Mouse (Mus musculus) spleen, adult 12 weeks (tissue): ENCODE data around the gene Rem1.
"Not testable (repeated sequence)": the region's sequence is repeated elsewhere in the genome, so short reads cannot be mapped to it uniquely, and the experiment has no call there.

Experiments
- DNase-seq: peaks from one replicate; pipeline ENCODE4 v3.0.0; 2022; ENCODE audit warnings: low spot score

The Rem1 gene

DNA sequence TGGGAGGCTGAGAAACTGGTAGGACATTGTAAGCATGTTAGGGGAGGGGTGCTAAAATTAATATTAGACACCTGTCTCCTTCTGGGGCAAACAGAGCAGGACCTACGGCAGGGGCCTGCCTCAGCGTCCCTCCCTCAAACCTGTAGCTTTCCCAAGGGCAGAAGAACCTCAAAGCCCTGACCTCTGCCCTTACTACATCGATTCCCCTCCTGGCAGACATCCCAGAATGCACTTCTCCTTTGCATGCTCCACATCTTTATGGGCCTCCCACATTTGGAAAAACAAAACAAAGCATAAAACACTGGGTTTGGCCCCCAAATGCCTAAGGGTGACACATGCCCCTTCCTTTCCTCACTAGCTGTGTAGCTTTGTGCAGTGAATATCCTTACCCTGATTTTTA lies 2.5 kb downstream of the Rem1 start:
- no peak for DNase-seq

GRCm38 (mm10) chr2:152629904-152630303 lies 3.2 kb downstream of the Rem1 start:
- no peak for DNase-seq

DNA sequence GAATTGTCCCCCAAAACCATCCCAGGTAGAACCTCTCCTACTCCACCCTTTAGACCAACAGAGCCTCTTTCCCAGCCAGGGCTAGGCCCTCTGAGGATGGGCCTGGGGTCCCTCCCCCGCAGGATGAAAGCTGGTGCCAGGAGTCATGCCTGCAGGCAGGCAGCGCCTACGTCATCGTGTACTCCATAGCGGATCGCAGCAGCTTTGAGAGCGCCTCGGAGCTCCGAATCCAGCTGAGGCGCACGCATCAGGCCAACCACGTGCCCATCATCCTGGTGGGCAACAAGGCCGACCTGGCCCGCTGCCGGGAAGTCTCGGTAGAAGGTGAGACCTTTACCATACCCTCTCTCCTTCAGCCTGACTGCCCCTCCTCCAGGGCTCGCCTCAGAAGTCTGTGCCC lies 6.6 kb downstream of the Rem1 start:
- DNase-seq: no peak

- no peak for DNase-seq
Measured at GRCm38 (mm10) chr2:152634311-152634710, 7.6 kb downstream of the Rem1 start.

DNA sequence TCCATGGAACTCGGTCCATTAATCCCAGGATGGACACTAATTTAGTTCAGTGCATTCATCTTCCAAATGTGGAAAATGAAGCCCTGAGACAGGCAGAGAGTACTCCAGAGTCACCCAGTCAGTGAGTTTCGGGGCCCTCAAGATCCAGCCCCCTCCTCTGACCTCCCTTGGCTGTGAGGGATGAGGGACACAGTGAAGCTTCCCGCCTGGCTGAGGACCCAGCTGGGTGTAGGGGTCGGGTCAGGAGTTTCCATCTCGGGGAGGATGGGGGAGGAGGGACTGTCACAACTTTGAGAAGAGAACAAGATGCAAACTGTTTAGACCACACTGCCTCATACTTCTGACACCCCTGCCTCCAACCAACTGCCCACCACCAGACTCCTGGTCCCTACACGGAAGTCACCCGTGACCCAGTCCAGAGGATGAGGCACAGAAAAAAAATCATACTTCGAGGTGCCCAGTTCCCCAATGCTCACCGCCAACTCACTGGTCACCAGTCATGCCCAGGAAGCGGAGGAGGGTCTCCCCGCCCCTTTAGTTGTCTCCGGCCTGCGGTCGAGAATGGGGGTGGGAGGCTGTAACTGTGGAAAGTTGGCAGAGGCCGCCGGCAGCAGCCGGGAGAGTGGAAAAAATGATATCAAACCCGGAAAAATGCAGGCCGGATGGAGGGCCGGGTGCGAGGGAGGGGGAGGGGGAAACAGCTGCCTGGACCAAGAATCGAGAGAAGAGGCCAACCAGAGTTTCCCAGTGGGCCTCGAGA lies 9.7 kb downstream of the Rem1 start:
- DNase-seq: no peak

DNA sequence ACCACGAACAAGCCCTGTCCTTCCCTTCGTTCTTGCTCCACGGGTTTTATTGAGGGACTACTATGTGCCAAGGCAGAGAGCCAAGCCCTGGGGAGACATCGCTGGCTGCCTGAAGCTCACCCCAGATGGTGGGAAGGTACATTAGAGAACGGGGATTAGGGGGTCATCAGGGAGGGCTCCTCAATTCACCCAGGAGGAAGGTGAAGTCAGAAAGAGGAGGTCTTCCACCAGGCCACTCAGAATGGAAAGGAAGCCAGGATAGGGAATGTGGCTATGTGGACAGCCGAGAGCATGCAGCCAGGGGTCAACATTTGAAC lies 10.2 kb downstream of the Rem1 start:
- no peak for DNase-seq

DNA sequence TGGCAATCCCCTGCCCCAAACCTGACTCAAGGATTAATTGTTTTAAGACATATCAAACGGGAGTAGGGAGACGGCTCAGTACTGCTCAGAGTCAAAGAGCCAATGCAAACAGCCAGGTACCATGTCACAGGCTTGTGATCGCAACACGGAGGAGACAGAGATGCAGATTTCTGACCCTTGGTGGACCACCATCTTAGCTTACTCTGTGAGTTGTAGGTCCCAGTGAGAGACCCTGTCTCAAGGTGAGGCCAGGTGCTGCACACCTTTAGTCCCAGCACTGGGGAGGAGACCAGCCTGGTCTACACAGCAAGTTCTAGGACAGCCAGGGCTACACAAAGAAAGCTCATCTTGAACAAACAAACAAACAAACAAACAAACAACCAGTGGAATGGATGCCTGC lies 10.6 kb downstream of the Rem1 start:
- DNase-seq: no peak

- DNase-seq: no peak
Measured at GRCm38 (mm10) chr2:152638865-152639264, 12.1 kb downstream of the Rem1 start.

GRCm38 (mm10) chr2:152639406-152640113 lies 12.8 kb downstream of the Rem1 start:
- no peak for DNase-seq

DNA sequence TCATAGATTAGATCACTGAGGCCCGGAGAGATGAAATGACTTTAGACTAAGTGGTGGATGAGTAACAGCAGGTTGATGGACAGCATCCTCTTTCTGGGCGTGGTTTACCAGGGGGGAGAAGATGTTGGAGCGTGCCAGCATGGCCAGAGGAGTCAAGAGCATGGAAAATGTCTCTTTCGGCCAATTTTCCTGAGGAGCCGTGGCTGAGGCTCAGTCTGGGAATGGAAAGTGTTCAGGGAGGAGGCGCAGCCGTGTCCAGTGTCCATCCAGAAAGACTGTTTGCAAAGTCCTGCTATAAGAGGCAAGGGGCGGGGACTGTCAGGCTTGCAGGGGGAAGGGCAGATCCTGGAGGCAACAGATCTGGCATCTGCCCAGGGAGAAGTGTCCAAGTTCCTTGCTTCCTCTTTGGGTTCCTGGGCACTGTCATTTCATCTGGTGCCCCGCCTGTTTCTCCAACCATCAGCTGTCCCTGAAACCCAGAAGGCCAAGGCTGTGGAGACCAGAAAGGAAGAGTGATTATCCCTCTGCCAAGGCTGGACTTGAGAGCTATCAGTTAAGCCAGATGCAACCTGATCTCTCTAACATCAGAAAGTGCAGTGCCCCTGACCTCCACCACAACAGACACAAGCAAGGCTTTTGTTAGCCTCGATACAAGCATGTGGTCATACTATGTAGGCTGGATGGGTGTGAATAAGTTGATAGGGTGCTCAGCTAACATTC lies 26.3 kb downstream of the Rem1 start:
- no peak for DNase-seq

DNA sequence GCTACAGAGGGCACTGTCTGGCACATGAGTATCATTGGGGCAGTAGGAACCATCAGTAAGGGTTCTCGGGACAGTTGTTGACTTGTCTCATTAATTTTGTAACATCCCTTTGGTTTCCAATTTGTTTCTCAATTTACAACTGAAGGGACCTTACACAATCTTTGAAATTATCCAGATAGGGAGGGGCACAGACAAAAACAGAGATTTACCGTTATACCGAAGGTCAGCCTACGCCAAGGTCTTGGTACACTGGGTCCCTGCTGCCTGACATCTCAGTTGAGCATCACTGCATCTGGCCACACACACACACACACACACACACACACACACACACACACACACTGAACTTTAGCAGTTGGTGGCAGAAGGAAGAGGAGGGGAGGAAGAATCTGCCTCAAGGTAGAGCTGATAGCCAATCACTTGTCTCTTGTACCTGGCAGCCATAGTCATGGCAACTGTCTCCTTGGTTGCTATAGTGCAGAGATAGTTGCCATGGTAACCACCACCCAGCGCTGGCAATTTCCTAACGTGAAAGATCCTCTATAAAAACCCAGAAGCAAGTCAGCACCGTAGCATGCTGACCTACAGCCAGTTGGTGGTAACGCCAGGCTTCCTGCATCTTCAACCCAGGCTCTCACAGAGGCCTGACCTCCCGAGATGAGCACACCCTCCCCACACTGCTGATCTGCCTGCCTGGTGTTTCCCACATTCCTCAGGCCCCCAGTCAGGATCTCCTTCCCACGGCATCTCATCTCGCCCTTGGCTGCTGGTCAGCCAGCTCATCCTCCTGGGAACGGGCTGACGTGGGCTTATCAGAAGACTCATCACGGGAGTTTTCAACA lies 27.3 kb downstream of the Rem1 start:
- no peak for DNase-seq

GRCm38 (mm10) chr2:152657398-152657797 lies 30.6 kb downstream of the Rem1 start:
- no peak for DNase-seq

GRCm38 (mm10) chr2:152661163-152661562 lies 34.4 kb downstream of the Rem1 start:
- DNase-seq: no peak

GRCm38 (mm10) chr2:152666191-152666590 lies 39.4 kb downstream of the Rem1 start:
- not testable (repeated sequence) for DNase-seq

GRCm38 (mm10) chr2:152669256-152669638 lies 42.5 kb downstream of the Rem1 start, which contains the start of gene H13:
H13 (plus strand) TSS chr2:152669461.
- DNase-seq: peak; percentile 80

DNA sequence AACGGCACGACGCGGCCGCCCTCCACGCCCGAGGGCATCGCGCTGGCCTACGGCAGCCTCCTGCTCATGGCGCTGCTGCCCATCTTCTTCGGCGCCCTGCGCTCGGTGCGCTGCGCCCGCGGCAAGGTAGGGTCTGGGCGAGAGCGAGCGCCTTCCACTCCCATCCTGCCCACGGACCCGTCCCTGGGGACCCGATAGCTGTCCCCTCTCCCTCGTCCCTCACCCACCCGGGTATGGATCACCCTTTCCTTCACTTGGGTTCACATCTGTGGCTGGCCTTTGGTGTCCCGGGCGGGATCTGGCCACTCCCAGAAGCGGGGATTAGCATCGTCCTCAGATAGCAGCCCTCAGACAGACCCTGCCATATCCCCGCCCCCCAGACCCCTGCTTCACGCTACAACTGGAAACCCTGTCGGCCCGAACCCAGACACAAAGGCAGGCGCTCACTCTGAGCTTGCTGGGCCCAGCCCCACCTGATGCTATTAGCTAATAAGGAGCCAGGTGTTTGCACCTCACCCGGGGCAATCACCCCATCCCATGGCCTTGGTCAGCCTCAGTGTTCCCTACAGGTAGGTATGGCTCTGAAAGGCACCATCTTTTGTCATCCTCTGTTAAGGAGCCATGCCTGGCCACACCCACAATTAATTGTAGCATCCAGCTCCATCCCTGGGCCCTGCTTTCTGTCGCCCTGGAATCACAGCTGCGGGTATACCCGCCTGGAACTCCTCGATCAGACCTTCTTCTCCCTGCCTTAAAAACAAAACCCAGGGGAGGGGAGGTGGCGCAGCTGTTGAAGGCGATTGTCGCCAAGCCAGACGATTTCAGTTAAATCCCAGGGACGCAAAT lies 43.1 kb downstream of the Rem1 start:
- DNase-seq: no peak

DNA sequence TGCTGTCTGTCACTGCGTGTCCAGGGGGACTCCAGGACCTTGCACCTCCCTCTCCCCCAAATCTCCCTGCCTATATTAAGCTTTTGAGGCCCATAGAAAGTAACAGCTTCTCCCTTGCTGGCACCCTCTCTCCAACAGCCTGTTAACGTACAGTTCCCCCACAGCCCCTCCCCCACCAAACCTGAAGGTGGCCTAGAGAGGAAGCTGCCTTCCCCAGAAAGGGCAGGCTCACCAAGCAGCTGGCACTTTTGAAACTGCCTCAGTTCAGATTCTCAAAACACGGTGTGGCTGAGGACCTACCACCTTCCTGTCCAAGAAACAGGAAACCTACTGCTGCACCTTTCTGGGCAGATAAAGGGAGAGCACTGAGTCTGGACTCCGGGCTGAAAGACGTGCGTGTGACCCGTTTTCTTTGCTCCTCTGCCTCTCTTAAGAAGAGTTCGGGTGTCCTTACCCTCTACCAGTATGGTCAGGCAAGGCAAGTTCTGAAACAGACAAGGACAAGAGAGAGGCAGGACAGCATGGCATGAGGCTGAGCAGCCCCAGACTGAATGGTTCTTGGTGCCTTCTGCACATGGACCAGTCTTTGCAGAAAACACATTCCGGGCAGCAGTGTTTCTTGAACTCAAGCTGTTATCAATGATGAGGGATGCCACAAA lies 44.4 kb downstream of the Rem1 start:
- DNase-seq: peak; percentile 15

GRCm38 (mm10) chr2:152671642-152671999 lies 44.9 kb downstream of the Rem1 start:
- peak; percentile 10 for DNase-seq

DNA sequence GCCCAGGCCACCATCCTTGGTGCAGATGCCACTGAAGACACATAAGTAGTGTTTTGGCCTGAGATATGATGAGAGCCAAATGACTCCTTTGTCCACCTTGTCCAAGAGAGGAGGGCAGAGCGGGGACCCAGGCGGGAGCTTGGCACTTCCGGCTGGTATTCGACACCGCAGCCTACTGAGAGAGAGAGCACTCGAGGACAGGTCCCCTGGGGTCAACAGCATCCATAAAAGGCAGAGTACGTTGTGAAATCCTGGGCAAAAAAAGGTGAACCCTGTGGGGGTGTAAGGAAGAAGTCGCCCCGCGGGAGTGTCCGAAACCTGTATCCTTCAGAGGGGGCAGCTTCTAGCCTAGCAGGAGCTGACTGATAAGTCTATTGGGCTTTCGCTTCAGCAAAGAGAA lies 45.4 kb downstream of the Rem1 start:
- DNase-seq: no peak

DNA sequence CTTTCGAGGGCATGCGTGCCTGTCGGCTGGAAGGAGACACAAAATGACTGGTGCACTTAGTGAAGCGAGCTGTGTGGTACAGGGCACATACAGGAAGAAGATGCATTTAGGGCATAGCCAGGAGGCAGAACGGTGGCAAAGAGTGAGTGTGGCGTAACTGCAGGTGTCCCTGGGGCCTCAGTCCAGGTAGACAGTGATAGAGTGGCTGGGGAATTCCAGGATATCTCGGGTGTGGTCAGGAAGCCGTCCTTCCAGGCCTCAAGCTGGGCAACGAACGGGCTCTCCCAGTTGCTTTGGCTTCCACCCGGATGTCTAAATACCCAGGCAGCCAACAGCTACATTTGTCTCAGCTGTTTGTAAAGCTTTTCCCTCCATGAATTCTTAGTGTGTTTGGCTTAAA lies 47.4 kb downstream of the Rem1 start:
- DNase-seq: no peak

DNA sequence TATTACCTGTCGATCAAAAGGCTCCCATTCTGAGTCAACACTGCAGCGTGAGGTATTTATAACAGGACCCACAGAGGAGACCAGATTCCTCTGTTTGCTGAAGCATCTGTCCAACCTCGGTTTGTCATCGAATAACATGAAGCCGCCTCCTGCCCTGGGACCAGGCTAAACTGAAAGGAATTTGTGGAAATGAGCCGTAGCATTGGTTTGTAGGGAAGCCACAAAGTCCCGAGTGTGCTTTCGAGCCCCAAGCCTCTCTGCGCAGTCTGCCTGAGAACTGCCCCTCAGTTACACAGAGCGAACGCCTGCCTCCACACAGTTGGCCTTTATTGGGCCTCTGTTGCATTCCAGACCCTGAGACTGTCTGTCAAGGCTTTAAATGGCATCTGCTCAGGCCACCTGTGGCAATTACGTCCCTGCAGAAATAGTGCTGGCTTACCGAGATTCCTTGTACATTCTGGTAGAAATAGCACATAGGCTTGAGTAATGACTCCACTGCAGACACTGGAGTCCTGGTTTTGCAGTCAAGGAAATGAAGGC lies 48.6 kb downstream of the Rem1 start:
- no peak for DNase-seq
